Mouse (Mus musculus): ENCODE results near the gene Sbf2.

GRCm38 (mm10) chr7:110491038-110491437, 123.7 kb downstream of the Sbf2 start:
- TF ChIP-seq BHLHE40 (IDR thresholded peaks at IDR 0.05; ENCODE audit: borderline replicate concordance, low read depth, low read length) (no peak), HCFC1 (IDR thresholded peaks at IDR 0.05; ENCODE audit: low read depth, low read length) (no peak), POLR2A (IDR thresholded peaks at IDR 0.05; ENCODE audit: control insufficient read depth in 1 of 2, insufficient read depth in 1 of 2, low read depth in 1 of 2, low read length in 2 of 2, poor library complexity in 1 of 2) (no peak), CTCF (IDR thresholded peaks at IDR 0.05 in 2 of 3, conservative IDR thresholded peaks at IDR 0.05 in 1 of 3; ENCODE audit: control insufficient read depth in 1 of 3, insufficient read depth in 1 of 3, low read depth in 2 of 3, low read length in 3 of 3, poor library complexity in 1 of 3, severe bottlenecking in 1 of 3) (no peak), GATA1 (IDR thresholded peaks at IDR 0.05; ENCODE audit: low read depth, low read length) (no peak), MAX (IDR thresholded peaks at IDR 0.05; ENCODE audit: low read length) (no peak), KAT2A (conservative IDR thresholded peaks at IDR 0.05; ENCODE audit: low read depth, low read length) (no peak), POLR2AphosphoS5 (IDR thresholded peaks at IDR 0.05; ENCODE audit: borderline replicate concordance, low read depth, low read length) (no peak), USF1 (IDR thresholded peaks at IDR 0.05; ENCODE audit: low read depth, low read length) (no peak), RAD21 (IDR thresholded peaks at IDR 0.05; ENCODE audit: low read depth, low read length) (no peak), NELFE (IDR thresholded peaks at IDR 0.05; ENCODE audit: low read depth, low read length) (no peak), MYB (IDR thresholded peaks at IDR 0.05; ENCODE audit: low read depth, low read length) (no peak)
